ENCODE assay signal across 8 mouse cellular contexts in the genomic region with DNA sequence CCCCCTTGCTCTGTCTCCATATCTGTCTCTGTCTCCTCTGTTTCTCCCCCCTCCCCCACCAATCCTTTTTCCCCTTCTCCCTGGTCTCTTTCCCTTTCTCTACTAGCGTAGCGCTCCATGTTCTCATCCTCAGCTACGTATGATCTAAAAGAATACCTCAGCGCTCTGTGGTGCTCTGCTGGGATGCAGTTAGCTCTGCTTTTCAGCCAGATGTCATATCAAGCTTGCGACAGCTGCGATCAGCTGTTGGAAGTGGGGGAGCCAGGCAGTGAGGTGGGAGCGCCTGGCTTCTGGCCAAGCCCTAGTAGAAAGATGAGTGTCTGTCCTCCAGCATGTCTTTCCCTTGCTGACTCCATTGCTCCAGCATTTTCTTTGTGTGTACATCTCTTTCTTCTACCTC.
DNase-seq lines count a peak whose midpoint lies in the region; ATAC-seq lines count a peak whose summit lies in the region.

No protein-coding gene starts in this region.

- intact Hi-C loops in left cerebral cortex, postnatal 25 days (cut with DNase I), result no loop called here

- no peaks in the 10 kb centered on the region for H3K36me3 ChIP-seq in forebrain, embryonic 13.5 days (ENCODE audit: poor library complexity, severe bottlenecking)
- H3K36me3 ChIP-seq in forebrain, embryonic 11.5 days (ENCODE audit: control insufficient read depth, insufficient read depth, low read length), result no peaks in the 10 kb centered on the region
- H3K36me3 ChIP-seq in stomach, embryonic 16.5 days (ENCODE audit: control insufficient read depth, insufficient read depth, low read length), result no peaks in the 10 kb centered on the region

- no peak overlapping the region for H3K4me3 ChIP-seq in forebrain, embryonic 13.5 days
- H3K4me3 ChIP-seq in forebrain, embryonic 11.5 days (ENCODE audit: low read depth, low read length), result no peak overlapping the region
- no peak overlapping the region for H3K4me3 ChIP-seq in stomach, embryonic 16.5 days (replicated peaks; ENCODE audit: low read length)

- H3K4me2 ChIP-seq in forebrain, embryonic 13.5 days, result no peak overlapping the region
- no peak overlapping the region for H3K4me2 ChIP-seq in forebrain, embryonic 11.5 days (ENCODE audit: low read depth, low read length, severe bottlenecking)
- peak overlapping the region; percentile 35; the same call in 1 of the 2 replicates for H3K4me2 ChIP-seq in stomach, embryonic 16.5 days (ENCODE audit: low read depth, low read length)

- H3K27me3 ChIP-seq in forebrain, embryonic 13.5 days, result no peaks in the 10 kb centered on the region
- no peaks in the 10 kb centered on the region for H3K27me3 ChIP-seq in forebrain, embryonic 11.5 days (ENCODE audit: control insufficient read depth, insufficient read depth, low read length)
- H3K27me3 ChIP-seq in stomach, embryonic 16.5 days (ENCODE audit: control insufficient read depth, insufficient read depth, low read length), result no peaks in the 10 kb centered on the region

- H3K4me1 ChIP-seq in forebrain, embryonic 13.5 days, result peaks cover 5% of the 10 kb centered on the region; the same call in 1 of the 2 replicates
- H3K4me1 ChIP-seq in forebrain, embryonic 11.5 days (replicated peaks; ENCODE audit: control insufficient read depth, insufficient read depth, low read length), result no peaks in the 10 kb centered on the region
- peaks cover 5% of the 10 kb centered on the region; the same call in 1 of the 2 replicates for H3K4me1 ChIP-seq in stomach, embryonic 16.5 days (ENCODE audit: control insufficient read depth, insufficient read depth, low read length)

- DNase-seq in forebrain, embryonic 11.5 days (ENCODE audit: low spot score), result no peak
- peak; percentile 31 to 38 for DNase-seq in right cerebral cortex, postnatal 10 days (ENCODE audit: low spot score in 2 of 2)
- no peak for DNase-seq in right cerebral cortex, postnatal 25 days
- DNase-seq in kidney, postnatal 4 days, result peak; percentile 76 to 82
- DNase-seq in left cerebral cortex, postnatal 25 days (ENCODE audit: low spot score in 2 of 2), result no peak

- 71% methylated on average over 7 of the region's 7 CpGs for WGBS in forebrain, embryonic 13.5 days
- 88% methylated on average over 7 of the region's 7 CpGs for WGBS in forebrain, embryonic 11.5 days
- WGBS in stomach, embryonic 16.5 days, result 52% methylated on average over 7 of the region's 7 CpGs

- no peaks in the 10 kb centered on the region for H3K9me3 ChIP-seq in forebrain, embryonic 13.5 days (replicated peaks)
- no peaks in the 10 kb centered on the region for H3K9me3 ChIP-seq in forebrain, embryonic 11.5 days (ENCODE audit: control insufficient read depth, low read length)
- no peaks in the 10 kb centered on the region for H3K9me3 ChIP-seq in stomach, embryonic 16.5 days (replicated peaks; ENCODE audit: control insufficient read depth, low read length)

- peak; percentile 59 for ATAC-seq in forebrain, embryonic 13.5 days
- no peak for ATAC-seq in forebrain, embryonic 11.5 days (replicated peaks; ENCODE audit: low FRiP score)
- peak; percentile 29; the same call in 1 of the 2 replicates for ATAC-seq in stomach, embryonic 16.5 days (ENCODE audit: insufficient read depth, low FRiP score)
- no peak for ATAC-seq in inflammation-experienced regulatory T-cells, adult 6 months

- H3K9ac ChIP-seq in forebrain, embryonic 13.5 days, result no peak overlapping the region
- H3K9ac ChIP-seq in forebrain, embryonic 11.5 days (ENCODE audit: low read length), result no peak overlapping the region
- no peak overlapping the region for H3K9ac ChIP-seq in stomach, embryonic 16.5 days (ENCODE audit: low read length)

- no peak overlapping the region for H3K27ac ChIP-seq in forebrain, embryonic 13.5 days
- H3K27ac ChIP-seq in forebrain, embryonic 11.5 days (ENCODE audit: low read depth, low read length), result no peak overlapping the region
- 0 out of 2 replicates have a peak overlapping the region, but pooled peaks have one; percentile 6 for H3K27ac ChIP-seq in stomach, embryonic 16.5 days (ENCODE audit: low read length)

Comparison
In these comparisons a context has a peak if more than half of its experiments do, and no peak if none do; other contexts are left out.
1. ATAC-seq: peak in forebrain, embryonic 13.5 days (single experiment) and stomach, embryonic 16.5 days (single experiment); none in forebrain, embryonic 11.5 days (single experiment) and inflammation-experienced regulatory T-cells, adult 6 months (single experiment).
2. DNase-seq: peak in right cerebral cortex, postnatal 10 days (2 of 2) and kidney, postnatal 4 days (2 of 2); none in forebrain, embryonic 11.5 days (single experiment), right cerebral cortex, postnatal 25 days (single experiment) and left cerebral cortex, postnatal 25 days (0 of 2).